Mouse (Mus musculus) thymus, adult 2 months (tissue): ENCODE data around the gene Tap1. TPM values are rescaled to one million over a fixed set of nuclear protein-coding genes. Genes with fewer than 3 reads are reported as not detected.

Experiments
- DNase-seq: peaks from one replicate; pipeline ENCODE4 v3.0.0; 2021
- H3K27ac ChIP-seq: fragments of 200-500 bp; 2 replicates; pipeline ENCODE4 v1.5.1; 2012; ENCODE audit warnings: low read length, control low read depth; ENCODE audit not compliant: control insufficient read depth, insufficient read depth
- H3K27me3 ChIP-seq: fragments of 200-500 bp; 2 replicates; pipeline ENCODE4 v1.6.1; 2012; ENCODE audit warnings: mild to moderate bottlenecking, low read length, moderate library complexity, mixed read lengths; ENCODE audit not compliant: control insufficient read depth, insufficient read depth
- H3K36me3 ChIP-seq: fragments of 200-500 bp; 2 replicates; pipeline ENCODE4 v1.6.1; 2012; ENCODE audit warnings: mild to moderate bottlenecking, low read length, moderate library complexity; ENCODE audit not compliant: control insufficient read depth, insufficient read depth
- H3K4me1 ChIP-seq: fragments of 200-500 bp; replicated peaks from 2 replicates; pipeline ENCODE4 v1.6.1; 2012; ENCODE audit warnings: low read length; ENCODE audit not compliant: control insufficient read depth, insufficient read depth
- H3K4me3 ChIP-seq: fragments of 200-500 bp; 2 replicates; pipeline ENCODE4 v1.5.1; 2012; ENCODE audit warnings: mild to moderate bottlenecking, low read length, control low read depth, moderate library complexity; ENCODE audit not compliant: control insufficient read depth, insufficient read depth
- CTCF ChIP-seq: fragments of 200-500 bp; IDR thresholded peaks from 2 replicates; pipeline ENCODE4 v1.5.1; 2012; ENCODE audit warnings: mild to moderate bottlenecking, control low read depth, low read length, moderate library complexity, borderline replicate concordance; ENCODE audit not compliant: control insufficient read depth, poor library complexity, insufficient read depth; ENCODE audit errors: extremely low read depth
- POLR2A ChIP-seq: fragments of 200-500 bp; IDR thresholded peaks from 2 replicates; pipeline ENCODE4 v1.6.1; 2012; ENCODE audit warnings: mild to moderate bottlenecking, low read length, control low read depth, moderate library complexity; ENCODE audit not compliant: control insufficient read depth, poor library complexity, insufficient read depth; ENCODE audit errors: extremely low read depth
- WGBS: fragments of 180-500 bp; shearing (Covaris S2); methylation state at CpG from one replicate; pipeline ENCODE4 v1.1.7; 2018; 5-methylcytosine and 5-hydroxymethylcytosine counted together
- polyA plus RNA-seq: library from polyadenylated mRNA; depleted of rRNA; stranded (reverse); fragments of >200 nt; gene quantifications from 2 replicates; pipeline ENCODE4 v1.2.3, GENCODE M21; 2012; rRNA removed

The Tap1 gene
- 197 and 202 TPM in 2 replicates for polyA plus RNA-seq

- WGBS: under 1% methylated on average over 46 of the region's 46 CpGs
- DNase-seq: peak; percentile 99
- H3K4me3 ChIP-seq: peak within 1 kb of the TSS; percentile 62
- peaks cover 35% of the 10 kb centered on the region for H3K4me1 ChIP-seq
- TF ChIP-seq CTCF (peak; percentile 46; the same call in 1 of the 2 replicates), POLR2A (peak; percentile 86)
- H3K27ac ChIP-seq: peak within 1 kb of the TSS; percentile 86
- no peaks in the 10 kb centered on the region for H3K27me3 ChIP-seq
- peaks cover 12% of the 10 kb centered on the region for H3K36me3 ChIP-seq
Measured at GRCm38 (mm10) chr17:34187261-34187916, at the start of gene Tap1, which contains the start of gene Psmb9. TSS of gene Tap1 (plus strand) at chr17:34187553. TSS of gene Psmb9 (minus strand) at chr17:34187764.

GRCm38 (mm10) chr17:34137601-34138000, 49.8 kb upstream of the Tap1 start:
- H3K27ac ChIP-seq: no peak overlapping the region
- peaks cover 22% of the 10 kb centered on the region for H3K4me1 ChIP-seq
- 93% methylated on average over 7 of the region's 7 CpGs for WGBS
- no peaks in the 10 kb centered on the region for H3K27me3 ChIP-seq
- no peak for DNase-seq
- no peak overlapping the region for H3K4me3 ChIP-seq
- H3K36me3 ChIP-seq: no peaks in the 10 kb centered on the region
- no peak for TF ChIP-seq POLR2A
- no peak for TF ChIP-seq CTCF

DNA sequence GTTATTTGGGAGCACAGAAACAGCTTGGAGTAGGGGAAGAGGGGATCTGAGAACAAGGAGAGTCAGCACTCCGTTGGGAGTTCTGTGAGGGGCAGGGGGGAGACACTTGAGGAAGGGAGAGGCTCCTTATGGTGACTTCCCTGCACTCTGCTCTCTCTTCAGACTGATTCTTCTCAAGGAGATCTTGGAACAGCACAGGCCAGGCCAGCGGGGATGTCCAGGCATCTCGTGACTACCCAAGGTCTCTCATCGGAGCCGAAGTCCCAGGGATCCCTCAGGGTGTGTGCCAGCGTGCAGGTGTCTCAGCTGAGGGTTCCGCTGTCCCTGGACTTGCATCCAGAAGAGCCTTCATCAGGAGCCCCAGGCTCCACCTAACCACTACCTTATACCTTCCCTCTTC, 48.7 kb upstream of the Tap1 start:
- no peak overlapping the region for H3K27ac ChIP-seq
- no peaks in the 10 kb centered on the region for H3K27me3 ChIP-seq
- TF ChIP-seq CTCF (no peak), POLR2A (no peak)
- no peaks in the 10 kb centered on the region for H3K36me3 ChIP-seq
- no peak for DNase-seq
- 85% methylated on average over 7 of the region's 7 CpGs for WGBS
- H3K4me3 ChIP-seq: no peak overlapping the region
- H3K4me1 ChIP-seq: peaks cover 31% of the 10 kb centered on the region

- H3K4me3 ChIP-seq: no peak overlapping the region
- no peaks in the 10 kb centered on the region for H3K27me3 ChIP-seq
- H3K4me1 ChIP-seq: peaks cover 36% of the 10 kb centered on the region
- DNase-seq: no peak
- TF ChIP-seq POLR2A (no peak), CTCF (no peak)
- WGBS: 93% methylated on average over 16 of the region's 16 CpGs
- H3K27ac ChIP-seq: no peak overlapping the region
- no peaks in the 10 kb centered on the region for H3K36me3 ChIP-seq
Measured at GRCm38 (mm10) chr17:34139416-34139815, 47.9 kb upstream of the Tap1 start.

DNA sequence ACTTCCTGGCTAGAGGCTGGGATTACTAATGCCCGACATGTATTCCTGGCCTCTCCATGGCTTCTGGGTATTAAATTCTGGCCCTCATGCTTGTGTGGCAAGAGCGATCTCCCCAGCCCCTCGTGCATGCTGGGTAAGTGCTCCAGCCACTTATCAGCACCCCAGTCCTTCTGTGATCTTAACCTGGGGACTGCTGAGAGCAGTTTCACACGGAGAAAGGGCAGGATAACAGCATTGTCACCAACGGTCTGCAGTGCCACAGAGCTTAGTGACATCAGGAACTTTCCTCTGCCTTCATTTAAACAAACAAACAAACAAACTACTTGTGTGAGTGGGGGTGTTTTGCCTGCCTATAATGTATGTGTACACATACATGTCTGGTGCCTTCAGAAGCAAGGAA, 47.1 kb upstream of the Tap1 start:
- peaks cover 44% of the 10 kb centered on the region for H3K4me1 ChIP-seq
- no peak overlapping the region for H3K4me3 ChIP-seq
- no peak overlapping the region for H3K27ac ChIP-seq
- TF ChIP-seq POLR2A (no peak), CTCF (no peak)
- 83% methylated on average over 5 of the region's 5 CpGs for WGBS
- no peaks in the 10 kb centered on the region for H3K36me3 ChIP-seq
- no peaks in the 10 kb centered on the region for H3K27me3 ChIP-seq
- no peak for DNase-seq

- Histone ChIP-seq H3K27ac (no peak overlapping the region), H3K36me3 (no peaks in the 10 kb centered on the region), H3K27me3 (no peaks in the 10 kb centered on the region), H3K4me3 (no peak overlapping the region), H3K4me1 (peaks cover 35% of the 10 kb centered on the region)
- TF ChIP-seq POLR2A (no peak), CTCF (no peak)
- no peak for DNase-seq
- WGBS: 41% methylated on average over 4 of the region's 4 CpGs
Measured at GRCm38 (mm10) chr17:34141448-34141847, 45.9 kb upstream of the Tap1 start.
